Mouse (Mus musculus): ENCODE data around the gene Nbas. TPM values are rescaled to one million over a fixed set of nuclear protein-coding genes. Genes with fewer than 3 reads are reported as not detected.

Gene Nbas
- polyA plus RNA-seq, 1 experiment from 2014 or later = 17.1 TPM

- Histone ChIP-seq H3K4me3 (replicated peaks) (no peak overlapping the region), H3K4me2 (no peak overlapping the region), H3K27ac (no peak overlapping the region), H3K4me1 (replicated peaks) (peaks cover 4% of the 10 kb centered on the region; the same call in 1 of the 2 replicates), H3K9ac (replicated peaks) (no peak overlapping the region), H3K27me3 (no peaks in the 10 kb centered on the region), H3K36me3 (0 out of 2 replicates have a peak, but pooled peaks cover 3% of the 10 kb centered on the region), H3K9me3 (no peaks in the 10 kb centered on the region)
- no peak for ATAC-seq (ENCODE audit: insufficient number of reproducible peaks, insufficient read depth, low FRiP score, low TSS enrichment, low read depth)
- 81% methylated on average over 4 of the region's 4 CpGs for WGBS
Observed at GRCm38 (mm10) chr12:13587675-13588074, 318.7 kb downstream of the Nbas start.

- no peak overlapping the region for H3K4me2 ChIP-seq
- 93% methylated on average over 5 of the region's 5 CpGs for WGBS
- no peak overlapping the region for H3K4me3 ChIP-seq (replicated peaks)
Observed at GRCm38 (mm10) chr12:13589021-13589420, 320.1 kb downstream of the Nbas start.

GRCm38 (mm10) chr12:13594746-13595469 lies 326.0 kb downstream of the Nbas start:
- 77% methylated on average over 9 of the region's 9 CpGs for WGBS
- Histone ChIP-seq H3K27ac (no peak overlapping the region), H3K9me3 (no peaks in the 10 kb centered on the region), H3K27me3 (no peaks in the 10 kb centered on the region), H3K36me3 (no peaks in the 10 kb centered on the region), H3K4me3 (replicated peaks) (no peak overlapping the region), H3K4me2 (no peak overlapping the region), H3K4me1 (replicated peaks) (peaks cover 13% of the 10 kb centered on the region), H3K9ac (replicated peaks) (no peak overlapping the region)
- ATAC-seq (ENCODE audit: insufficient number of reproducible peaks, insufficient read depth, low FRiP score, low TSS enrichment, low read depth) = no peak

More at GRCm38 (mm10) chr12:13589021-13589420, 320.1 kb downstream of the Nbas start:
- Histone ChIP-seq H3K36me3 (0 out of 2 replicates have a peak, but pooled peaks cover 3% of the 10 kb centered on the region), H3K27ac (no peak overlapping the region), H3K9me3 (no peaks in the 10 kb centered on the region), H3K4me1 (replicated peaks) (peaks cover 4% of the 10 kb centered on the region; the same call in 1 of the 2 replicates), H3K27me3 (no peaks in the 10 kb centered on the region), H3K9ac (replicated peaks) (no peak overlapping the region)
- no peak for ATAC-seq (ENCODE audit: insufficient number of reproducible peaks, insufficient read depth, low FRiP score, low TSS enrichment, low read depth)

- Histone ChIP-seq H3K4me3 (replicated peaks) (no peak overlapping the region), H3K4me1 (replicated peaks) (peaks cover 13% of the 10 kb centered on the region), H3K27me3 (no peaks in the 10 kb centered on the region), H3K9me3 (no peaks in the 10 kb centered on the region), H3K36me3 (no peaks in the 10 kb centered on the region), H3K27ac (no peak overlapping the region), H3K9ac (replicated peaks) (no peak overlapping the region), H3K4me2 (no peak overlapping the region)
- ATAC-seq (ENCODE audit: insufficient number of reproducible peaks, insufficient read depth, low FRiP score, low TSS enrichment, low read depth) = no peak
- WGBS = 75% methylated on average over 2 of the region's 2 CpGs
Observed at GRCm38 (mm10) chr12:13597026-13597425, 328.1 kb downstream of the Nbas start.

GRCm38 (mm10) chr12:13598545-13598944 lies 329.6 kb downstream of the Nbas start:
- Histone ChIP-seq H3K36me3 (no peaks in the 10 kb centered on the region), H3K27me3 (no peaks in the 10 kb centered on the region), H3K9ac (replicated peaks) (no peak overlapping the region), H3K4me2 (no peak overlapping the region), H3K4me3 (replicated peaks) (no peak overlapping the region), H3K4me1 (replicated peaks) (peaks cover 13% of the 10 kb centered on the region), H3K9me3 (no peaks in the 10 kb centered on the region), H3K27ac (peak overlapping the region; percentile 67)
- ATAC-seq (ENCODE audit: insufficient number of reproducible peaks, insufficient read depth, low FRiP score, low TSS enrichment, low read depth) = peak; percentile 54; the same call in 1 of the 2 replicates
- 13% methylated on average over 4 of the region's 4 CpGs for WGBS

- no peak overlapping the region for H3K4me2 ChIP-seq
- H3K4me3 ChIP-seq (replicated peaks) = no peak overlapping the region
- H3K36me3 ChIP-seq = no peaks in the 10 kb centered on the region
- no peak overlapping the region for H3K27ac ChIP-seq
- no peak overlapping the region for H3K9ac ChIP-seq (replicated peaks)
- H3K27me3 ChIP-seq = no peaks in the 10 kb centered on the region
- H3K9me3 ChIP-seq = no peaks in the 10 kb centered on the region
- H3K4me1 ChIP-seq (replicated peaks) = peaks cover 13% of the 10 kb centered on the region
- no peak for ATAC-seq (ENCODE audit: insufficient number of reproducible peaks, insufficient read depth, low FRiP score, low TSS enrichment, low read depth)
Observed at GRCm38 (mm10) chr12:13602414-13602813, 333.5 kb downstream of the Nbas start.

- 86% methylated on average over 2 of the region's 2 CpGs for WGBS
- H3K4me2 ChIP-seq = no peak overlapping the region
- no peaks in the 10 kb centered on the region for H3K9me3 ChIP-seq
- no peak for ATAC-seq (ENCODE audit: insufficient number of reproducible peaks, insufficient read depth, low FRiP score, low TSS enrichment, low read depth)
- no peak overlapping the region for H3K27ac ChIP-seq
- no peak overlapping the region for H3K4me3 ChIP-seq (replicated peaks)
- no peaks in the 10 kb centered on the region for H3K27me3 ChIP-seq
- no peaks in the 10 kb centered on the region for H3K36me3 ChIP-seq
- no peak overlapping the region for H3K9ac ChIP-seq (replicated peaks)
- no peaks in the 10 kb centered on the region for H3K4me1 ChIP-seq (replicated peaks)
Observed at GRCm38 (mm10) chr12:13607021-13607420, 338.1 kb downstream of the Nbas start.

- H3K27ac ChIP-seq = no peak overlapping the region
- H3K36me3 ChIP-seq = no peaks in the 10 kb centered on the region
- no peak overlapping the region for H3K4me2 ChIP-seq
- no peaks in the 10 kb centered on the region for H3K9me3 ChIP-seq
- 84% methylated on average over 11 of the region's 11 CpGs for WGBS
- no peak overlapping the region for H3K9ac ChIP-seq (replicated peaks)
- no peaks in the 10 kb centered on the region for H3K27me3 ChIP-seq
- H3K4me1 ChIP-seq (replicated peaks) = no peaks in the 10 kb centered on the region
- ATAC-seq (ENCODE audit: insufficient number of reproducible peaks, insufficient read depth, low FRiP score, low TSS enrichment, low read depth) = no peak
- H3K4me3 ChIP-seq (replicated peaks) = no peak overlapping the region
Observed at GRCm38 (mm10) chr12:13609027-13609426, 340.1 kb downstream of the Nbas start.

GRCm38 (mm10) chr12:13613041-13613440 lies 344.1 kb downstream of the Nbas start:
- no peak for ATAC-seq (ENCODE audit: insufficient number of reproducible peaks, insufficient read depth, low FRiP score, low TSS enrichment, low read depth)
- no peak overlapping the region for H3K9ac ChIP-seq (replicated peaks)
- 14% methylated on average over 2 of the region's 2 CpGs for WGBS
- H3K4me2 ChIP-seq = no peak overlapping the region
- no peak overlapping the region for H3K27ac ChIP-seq
- no peaks in the 10 kb centered on the region for H3K9me3 ChIP-seq
- no peak overlapping the region for H3K4me3 ChIP-seq (replicated peaks)
- no peaks in the 10 kb centered on the region for H3K27me3 ChIP-seq
- H3K4me1 ChIP-seq (replicated peaks) = no peaks in the 10 kb centered on the region
- no peaks in the 10 kb centered on the region for H3K36me3 ChIP-seq

GRCm38 (mm10) chr12:13615661-13616060 lies 346.7 kb downstream of the Nbas start:
- H3K9ac ChIP-seq (replicated peaks) = no peak overlapping the region
- ATAC-seq (ENCODE audit: insufficient number of reproducible peaks, insufficient read depth, low FRiP score, low TSS enrichment, low read depth) = no peak
- no peak overlapping the region for H3K4me3 ChIP-seq (replicated peaks)
- no peaks in the 10 kb centered on the region for H3K9me3 ChIP-seq
- H3K36me3 ChIP-seq = no peaks in the 10 kb centered on the region
- no peak overlapping the region for H3K27ac ChIP-seq
- H3K4me1 ChIP-seq (replicated peaks) = no peaks in the 10 kb centered on the region
- WGBS = 72% methylated on average over 7 of the region's 7 CpGs
- no peak overlapping the region for H3K4me2 ChIP-seq
- no peaks in the 10 kb centered on the region for H3K27me3 ChIP-seq

- Histone ChIP-seq H3K9me3 (no peaks in the 10 kb centered on the region), H3K36me3 (no peaks in the 10 kb centered on the region), H3K4me1 (replicated peaks) (no peaks in the 10 kb centered on the region), H3K27ac (no peak overlapping the region), H3K27me3 (no peaks in the 10 kb centered on the region), H3K9ac (replicated peaks) (no peak overlapping the region), H3K4me2 (no peak overlapping the region), H3K4me3 (replicated peaks) (no peak overlapping the region)
- no peak for ATAC-seq (ENCODE audit: insufficient number of reproducible peaks, insufficient read depth, low FRiP score, low TSS enrichment, low read depth)
- 89% methylated on average over 15 of the region's 15 CpGs for WGBS
Observed at GRCm38 (mm10) chr12:13622150-13622822, 353.4 kb downstream of the Nbas start.

All from limb, embryonic 12.5 days (tissue).